Mouse (Mus musculus): ENCODE data around the gene Tle2. TPM values are rescaled to one million over a fixed set of nuclear protein-coding genes. Genes with fewer than 3 reads are reported as not detected.
A peak's percentile ranks its signal among the peaks of the same experiment; 100 is the strongest.

Tle2 gene
- polyA plus RNA-seq, 1 experiment, result 97.8 TPM

GRCm38 (mm10) chr10:81599630-81600029 lies 25.3 kb downstream of the Tle2 start:
- H3K4me3 ChIP-seq (ENCODE audit: insufficient read depth, low read length), result no peak overlapping the region
- TF ChIP-seq CTCF (IDR thresholded peaks at IDR 0.05; ENCODE audit: extremely low read depth, insufficient read depth, low read length) (no peak), POLR2A (IDR thresholded peaks at IDR 0.05; ENCODE audit: extremely low read depth, insufficient read depth, low read length) (no peak)
- no peak overlapping the region for H3K27ac ChIP-seq (ENCODE audit: insufficient read depth, low read length)
- H3K4me1 ChIP-seq (ENCODE audit: control insufficient read depth, insufficient read depth, low read length), result peaks cover 3% of the 10 kb centered on the region

- no peak for TF ChIP-seq POLR2A (IDR thresholded peaks at IDR 0.05; ENCODE audit: extremely low read depth, insufficient read depth, low read length)
- TF ChIP-seq CTCF (IDR thresholded peaks at IDR 0.05; ENCODE audit: extremely low read depth, insufficient read depth, low read length), result no peak
- Histone ChIP-seq H3K4me3 (ENCODE audit: insufficient read depth, low read length) (no peak overlapping the region), H3K4me1 (ENCODE audit: control insufficient read depth, insufficient read depth, low read length) (peaks cover 5% of the 10 kb centered on the region), H3K27ac (ENCODE audit: insufficient read depth, low read length) (no peak overlapping the region)
These were observed 25.7 kb downstream of the Tle2 start for GRCm38 (mm10) chr10:81600096-81600495.

- Histone ChIP-seq H3K27ac (ENCODE audit: insufficient read depth, low read length) (no peak within 1 kb of the TSS), H3K4me3 (ENCODE audit: insufficient read depth, low read length) (peak within 1 kb of the TSS; percentile 1), H3K4me1 (ENCODE audit: control insufficient read depth, insufficient read depth, low read length) (peaks cover 4% of the 10 kb centered on the region)
- TF ChIP-seq CTCF (IDR thresholded peaks at IDR 0.05; ENCODE audit: extremely low read depth, insufficient read depth, low read length), result no peak
- TF ChIP-seq POLR2A (IDR thresholded peaks at IDR 0.05; ENCODE audit: extremely low read depth, insufficient read depth, low read length), result no peak
These were observed 26.4 kb downstream of the Tle2 start, which contains the start of gene Tle6 for GRCm38 (mm10) chr10:81600738-81601203. Gene Tle6 (minus strand): TSS chr10:81601073.

- TF ChIP-seq CTCF (IDR thresholded peaks at IDR 0.05; ENCODE audit: extremely low read depth, insufficient read depth, low read length) (no peak), POLR2A (IDR thresholded peaks at IDR 0.05; ENCODE audit: extremely low read depth, insufficient read depth, low read length) (no peak)
- Histone ChIP-seq H3K4me3 (ENCODE audit: insufficient read depth, low read length) (peak overlapping the region; percentile 1; the same call in 1 of the 2 replicates), H3K4me1 (ENCODE audit: control insufficient read depth, insufficient read depth, low read length) (peaks cover 4% of the 10 kb centered on the region), H3K27ac (ENCODE audit: insufficient read depth, low read length) (no peak overlapping the region)
These were observed 27.1 kb downstream of the Tle2 start for GRCm38 (mm10) chr10:81601396-81601905.

- peaks cover 6% of the 10 kb centered on the region for H3K4me1 ChIP-seq (ENCODE audit: control insufficient read depth, insufficient read depth, low read length)
- no peak overlapping the region for H3K4me3 ChIP-seq (ENCODE audit: insufficient read depth, low read length)
- no peak overlapping the region for H3K27ac ChIP-seq (ENCODE audit: insufficient read depth, low read length)
- TF ChIP-seq POLR2A (IDR thresholded peaks at IDR 0.05; ENCODE audit: extremely low read depth, insufficient read depth, low read length) (no peak), CTCF (IDR thresholded peaks at IDR 0.05; ENCODE audit: extremely low read depth, insufficient read depth, low read length) (peak; percentile 47)
These were observed 28.4 kb downstream of the Tle2 start for GRCm38 (mm10) chr10:81602741-81603151.

GRCm38 (mm10) chr10:81604019-81604967 lies 29.9 kb downstream of the Tle2 start:
- Histone ChIP-seq H3K4me3 (ENCODE audit: insufficient read depth, low read length) (peak overlapping the region; percentile 9), H3K4me1 (ENCODE audit: control insufficient read depth, insufficient read depth, low read length) (peaks cover 6% of the 10 kb centered on the region), H3K27ac (ENCODE audit: insufficient read depth, low read length) (no peak overlapping the region)
- TF ChIP-seq CTCF (IDR thresholded peaks at IDR 0.05; ENCODE audit: extremely low read depth, insufficient read depth, low read length), result no peak
- TF ChIP-seq POLR2A (IDR thresholded peaks at IDR 0.05; ENCODE audit: extremely low read depth, insufficient read depth, low read length), result no peak

GRCm38 (mm10) chr10:81604968-81605665 lies 30.8 kb downstream of the Tle2 start:
- Histone ChIP-seq H3K4me3 (ENCODE audit: insufficient read depth, low read length) (peak overlapping the region; percentile 29), H3K4me1 (ENCODE audit: control insufficient read depth, insufficient read depth, low read length) (peaks cover 6% of the 10 kb centered on the region), H3K27ac (ENCODE audit: insufficient read depth, low read length) (no peak overlapping the region)
- TF ChIP-seq POLR2A (IDR thresholded peaks at IDR 0.05; ENCODE audit: extremely low read depth, insufficient read depth, low read length) (no peak), CTCF (IDR thresholded peaks at IDR 0.05; ENCODE audit: extremely low read depth, insufficient read depth, low read length) (peak; percentile 91)

GRCm38 (mm10) chr10:81605666-81605973 lies 31.3 kb downstream of the Tle2 start:
- TF ChIP-seq CTCF (IDR thresholded peaks at IDR 0.05; ENCODE audit: extremely low read depth, insufficient read depth, low read length) (no peak), POLR2A (IDR thresholded peaks at IDR 0.05; ENCODE audit: extremely low read depth, insufficient read depth, low read length) (no peak)
- Histone ChIP-seq H3K27ac (ENCODE audit: insufficient read depth, low read length) (peak overlapping the region; percentile 49), H3K4me1 (ENCODE audit: control insufficient read depth, insufficient read depth, low read length) (peaks cover 6% of the 10 kb centered on the region), H3K4me3 (ENCODE audit: insufficient read depth, low read length) (peak overlapping the region; percentile 29)

GRCm38 (mm10) chr10:81605974-81606751 lies 31.8 kb downstream of the Tle2 start, which contains the start of gene BC025920:
Gene BC025920 (plus strand): TSS chr10:81606270.
- H3K27ac ChIP-seq (ENCODE audit: insufficient read depth, low read length), result peak within 1 kb of the TSS; percentile 71
- peaks cover 6% of the 10 kb centered on the region for H3K4me1 ChIP-seq (ENCODE audit: control insufficient read depth, insufficient read depth, low read length)
- no peak for TF ChIP-seq CTCF (IDR thresholded peaks at IDR 0.05; ENCODE audit: extremely low read depth, insufficient read depth, low read length)
- TF ChIP-seq POLR2A (IDR thresholded peaks at IDR 0.05; ENCODE audit: extremely low read depth, insufficient read depth, low read length), result peak; percentile 56
- H3K4me3 ChIP-seq (ENCODE audit: insufficient read depth, low read length), result peak within 1 kb of the TSS; percentile 87

Measured in cortical plate, adult 2 months (tissue).